Mouse (Mus musculus): Measurements from ENCODE around the gene Pdzd7. TPM values are rescaled to one million over a fixed set of nuclear protein-coding genes. Genes with fewer than 3 reads are reported as not detected.

Gene Pdzd7
- total RNA-seq, 2 experiments from 2014 or later, result 9.8 to 10.9 TPM

DNA sequence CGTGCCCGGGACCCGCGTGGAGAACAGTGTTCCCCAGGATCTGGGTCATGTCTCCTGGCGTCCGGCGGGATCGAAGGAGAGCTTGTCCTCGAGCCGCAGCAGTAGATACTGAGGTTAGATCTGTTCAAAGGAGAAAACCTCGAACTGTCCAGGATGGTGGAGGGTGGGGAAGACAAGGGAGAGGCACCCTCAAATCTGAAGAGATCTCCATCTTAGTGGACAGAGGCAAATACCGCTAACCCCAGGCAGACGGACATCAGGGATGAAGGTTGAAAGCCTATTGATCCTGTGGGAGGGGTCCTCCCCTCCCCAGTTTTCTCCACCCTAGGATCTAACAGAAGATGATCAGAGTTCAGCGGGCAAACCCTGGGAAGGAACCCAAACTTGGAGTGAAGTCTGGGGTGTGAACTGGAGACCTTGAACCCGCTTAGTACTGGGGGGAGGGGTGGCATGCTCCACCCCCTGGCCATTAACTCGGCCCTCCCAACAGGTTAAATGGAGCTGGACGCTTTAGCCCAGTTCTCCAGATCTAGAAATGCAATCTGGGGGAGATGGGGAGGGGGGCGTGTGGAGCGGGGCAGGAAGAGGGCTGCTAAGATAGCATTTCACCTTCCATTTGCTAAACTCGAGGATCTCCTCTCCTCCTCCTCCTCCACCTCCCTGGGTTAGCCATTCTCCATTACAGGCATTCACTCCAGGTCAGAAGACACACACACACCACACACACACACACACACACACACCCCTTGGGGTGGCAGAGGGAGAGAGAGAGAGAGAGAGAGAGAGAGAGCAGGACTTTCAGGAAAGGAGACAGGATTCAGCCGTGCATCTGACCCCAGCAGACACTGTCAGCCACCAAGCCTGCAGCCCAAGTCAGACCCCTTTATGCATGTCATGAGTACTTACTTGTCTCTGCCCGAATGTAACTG, 55.7 kb downstream of the Pdzd7 start:
- intact Hi-C loops (cut with DNase I; ENCODE audit: low total_unique reads), result no loop called here
- DNase-seq, result no peak

DNA sequence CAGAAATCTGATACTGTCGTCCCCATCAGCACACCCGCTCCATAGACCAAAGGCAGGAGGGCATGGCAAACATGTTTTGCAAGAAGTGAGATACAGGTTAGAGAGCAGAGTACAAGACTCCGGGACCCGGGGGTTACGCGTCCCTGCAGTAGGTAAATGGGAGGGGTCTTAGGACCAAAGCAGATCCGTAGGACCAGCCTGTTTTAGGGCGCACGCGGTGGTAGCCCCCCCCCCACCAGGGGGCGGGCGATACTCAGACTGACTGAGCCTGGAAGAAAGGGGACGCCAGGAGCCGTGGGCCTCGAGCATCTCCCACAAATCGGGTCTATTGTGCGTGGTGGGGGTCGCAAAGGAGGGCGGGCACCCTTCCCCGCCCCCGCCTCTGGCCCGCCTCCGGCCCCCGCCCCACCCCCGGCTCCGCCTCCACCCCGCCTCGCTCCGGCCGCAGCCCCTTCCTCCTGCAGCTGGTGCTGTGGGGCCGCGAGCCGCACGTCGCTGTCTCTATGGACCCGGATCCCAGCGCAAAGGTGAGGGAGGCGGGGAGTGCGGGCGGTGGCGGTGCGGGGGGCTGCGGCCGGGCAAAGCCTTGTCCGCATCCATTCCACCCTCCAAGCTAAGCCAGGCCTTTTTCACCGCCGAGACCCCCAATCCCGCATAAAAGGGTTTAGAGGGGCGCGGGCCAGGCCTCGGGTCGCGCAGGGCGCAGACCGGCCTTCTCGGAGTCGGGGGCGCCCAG, 56.5 kb downstream of the Pdzd7 start, which contains the start of gene Sema4g:
Gene Sema4g (plus strand): TSS at position 271 of the 736 bp plus-strand sequence.
- intact Hi-C loops (cut with DNase I; ENCODE audit: low total_unique reads), result no loop called here
- DNase-seq, result no peak

DNA sequence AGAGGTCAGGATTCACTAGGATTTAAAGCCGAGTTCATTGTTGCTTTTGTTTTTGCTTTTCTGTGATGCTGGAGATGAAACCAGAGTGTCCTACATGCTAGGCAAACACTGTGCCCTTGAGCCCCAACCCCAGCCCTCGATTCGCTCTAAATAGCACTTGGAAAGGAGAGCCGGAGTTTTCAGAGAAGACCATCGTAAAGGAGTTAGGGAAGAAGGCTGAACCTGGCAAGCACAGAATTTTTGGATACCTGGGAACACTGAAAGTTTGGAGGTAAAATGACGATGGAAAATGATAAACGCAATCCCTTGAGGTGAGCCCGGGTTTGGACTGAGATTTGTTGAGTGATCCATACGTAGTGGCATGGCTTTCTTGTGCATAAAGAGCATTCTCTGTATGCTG, 57.2 kb downstream of the Pdzd7 start:
- DNase-seq, result no peak
- intact Hi-C loops (cut with DNase I; ENCODE audit: low total_unique reads), result no loop called here

DNA sequence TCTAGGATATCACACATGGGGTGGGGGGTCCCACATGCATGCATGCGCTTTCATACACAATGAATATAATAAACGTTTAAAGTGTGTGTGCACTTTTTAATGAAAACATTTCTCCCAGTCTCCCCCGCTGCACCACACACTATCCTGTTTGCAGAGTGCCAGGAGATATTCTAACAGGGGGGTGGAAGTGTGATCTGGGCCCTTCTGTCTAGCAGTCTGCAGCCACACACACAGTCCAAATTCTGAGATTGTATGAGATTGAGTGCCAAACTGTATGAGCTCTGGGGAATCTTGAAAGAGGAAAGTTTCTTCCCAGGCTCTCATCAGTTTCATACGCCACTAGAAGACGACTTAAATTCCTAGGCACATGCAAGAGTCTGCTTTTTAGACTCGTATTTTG, 57.7 kb downstream of the Pdzd7 start:
- no peak for DNase-seq
- intact Hi-C loops (cut with DNase I; ENCODE audit: low total_unique reads), result no loop called here

DNA sequence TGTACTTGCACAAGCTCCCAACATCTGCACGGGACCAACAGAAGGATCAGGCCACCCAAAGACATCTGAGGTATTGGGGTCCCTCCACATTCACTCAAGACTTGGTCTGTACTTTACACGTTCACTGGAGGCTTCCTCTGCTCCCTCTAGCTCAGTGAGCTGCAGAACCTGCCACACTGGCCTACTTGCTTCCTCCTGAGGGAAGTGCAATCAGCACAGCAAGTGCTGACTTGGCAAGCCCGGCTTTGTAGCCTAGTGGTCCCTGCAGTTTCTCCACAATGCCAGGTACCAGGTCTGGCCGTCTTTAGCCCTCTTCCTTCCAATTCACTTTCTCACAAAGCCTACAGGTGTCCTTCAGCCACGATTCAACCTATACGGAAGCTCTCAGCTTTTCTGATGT, 58.5 kb downstream of the Pdzd7 start:
- no peak for DNase-seq
- intact Hi-C loops (cut with DNase I; ENCODE audit: low total_unique reads), result no loop called here

DNA sequence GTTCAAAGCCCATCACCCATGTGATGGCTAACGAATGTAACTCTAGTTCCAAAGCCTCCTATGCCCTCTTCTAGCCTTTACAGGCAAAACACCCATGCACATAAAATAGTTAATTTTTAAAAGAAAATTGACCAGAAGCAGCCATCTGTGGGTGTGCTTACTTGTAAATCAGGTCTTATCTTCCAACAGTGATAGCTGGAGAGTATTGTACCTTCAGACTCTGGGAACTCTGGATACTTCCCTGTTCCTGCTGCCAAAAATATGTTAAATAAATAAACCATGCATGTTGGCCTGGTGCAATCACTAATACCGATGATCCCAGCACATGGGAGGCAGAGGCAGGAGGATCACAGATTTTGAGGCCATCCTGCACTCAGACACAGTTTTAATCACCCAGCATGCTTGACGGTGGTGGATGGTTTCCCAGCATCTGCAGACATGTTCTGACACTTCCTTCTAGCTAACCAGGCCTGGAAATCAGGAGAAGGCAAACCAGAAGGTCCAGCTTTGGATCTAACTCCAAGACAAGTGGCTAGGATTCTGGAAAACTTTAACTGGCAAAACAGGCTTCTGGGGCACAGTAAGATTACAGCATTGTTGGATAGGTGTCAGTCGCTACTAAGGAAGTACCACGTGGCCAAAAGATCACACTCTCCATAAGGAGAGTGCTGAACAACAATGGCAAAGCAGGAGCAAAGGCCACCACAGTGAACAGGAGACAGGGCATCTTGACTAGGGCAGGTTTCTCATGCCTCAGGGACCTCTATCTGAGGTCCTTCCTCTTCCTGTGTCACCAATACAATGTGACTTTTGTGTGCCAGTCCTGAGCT, 60.1 kb downstream of the Pdzd7 start:
- intact Hi-C loops (cut with DNase I; ENCODE audit: low total_unique reads), result no loop called here
- no peak for DNase-seq

DNA sequence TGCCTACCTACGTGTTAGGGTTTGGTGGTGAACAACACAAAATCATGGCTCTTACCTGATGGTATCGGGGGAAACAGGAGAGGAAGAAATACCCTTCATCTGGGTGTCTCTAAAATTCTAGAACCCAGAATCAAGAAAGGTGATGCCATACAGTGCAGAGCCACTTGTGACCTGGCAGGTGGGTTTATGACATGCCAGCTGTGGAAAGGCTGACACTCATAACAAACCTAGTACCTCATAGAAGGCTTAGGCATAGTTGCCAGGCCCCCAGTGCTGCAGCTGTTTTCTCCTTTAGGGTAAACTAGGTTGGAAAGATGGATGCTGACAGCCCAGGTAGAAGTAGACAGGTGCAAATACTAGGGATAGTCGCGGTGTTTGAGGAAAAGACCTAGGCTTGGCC, 61.1 kb downstream of the Pdzd7 start:
- intact Hi-C loops (cut with DNase I; ENCODE audit: low total_unique reads), result no loop called here
- no peak for DNase-seq

DNA sequence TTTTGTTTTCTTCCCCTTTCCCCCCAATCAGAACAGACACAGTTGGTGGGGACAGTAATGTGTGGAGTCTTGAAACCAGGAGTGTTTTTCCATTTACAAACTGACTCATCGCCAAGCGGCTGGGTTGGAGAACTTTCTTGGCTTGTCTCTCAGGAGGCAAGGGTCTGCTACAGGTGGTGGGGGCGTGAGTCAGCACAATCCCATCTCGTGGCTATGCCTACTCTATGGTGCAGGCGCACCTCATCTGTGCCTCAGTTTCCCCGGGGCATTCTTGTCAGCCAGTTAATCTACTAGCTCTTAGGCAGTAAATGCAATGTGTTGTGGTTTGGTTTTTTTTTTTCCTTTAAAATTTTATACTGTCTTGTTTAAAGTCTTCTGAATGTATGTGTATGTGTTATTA, 62.2 kb downstream of the Pdzd7 start:
- intact Hi-C loops (cut with DNase I; ENCODE audit: low total_unique reads), result no loop called here
- no peak for DNase-seq

DNA sequence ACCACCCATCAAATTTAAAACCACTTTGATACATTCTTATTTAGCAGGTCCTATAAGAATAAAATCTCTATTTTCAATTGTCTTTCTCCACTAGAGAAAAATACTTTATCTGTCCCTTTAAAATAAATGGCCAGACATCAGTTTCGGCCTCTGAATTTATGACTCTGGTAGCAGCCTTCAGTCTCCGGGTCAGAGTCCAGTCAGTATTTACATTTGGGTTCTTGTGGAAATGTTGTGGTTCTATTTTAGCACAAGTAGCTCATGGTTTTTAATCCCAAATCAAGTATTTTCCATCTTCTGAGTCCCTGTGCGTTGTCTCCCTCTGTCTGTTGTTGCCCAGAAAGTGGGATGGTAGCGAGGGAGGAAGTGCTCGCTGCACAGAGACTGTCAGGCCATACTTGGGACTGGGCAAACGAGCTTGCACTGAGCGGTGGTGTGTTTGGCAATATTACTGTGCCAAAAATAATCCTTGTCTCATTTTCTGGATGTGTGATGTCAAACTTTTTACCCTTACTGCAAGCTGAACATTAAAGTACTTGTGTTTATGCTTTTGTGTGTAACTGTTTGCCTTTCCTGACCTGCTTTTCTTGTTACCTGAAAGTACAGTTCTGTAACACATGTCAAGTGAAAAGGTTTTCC, 62.9 kb downstream of the Pdzd7 start:
- no peak for DNase-seq
- intact Hi-C loops (cut with DNase I; ENCODE audit: low total_unique reads), result no loop called here

DNA sequence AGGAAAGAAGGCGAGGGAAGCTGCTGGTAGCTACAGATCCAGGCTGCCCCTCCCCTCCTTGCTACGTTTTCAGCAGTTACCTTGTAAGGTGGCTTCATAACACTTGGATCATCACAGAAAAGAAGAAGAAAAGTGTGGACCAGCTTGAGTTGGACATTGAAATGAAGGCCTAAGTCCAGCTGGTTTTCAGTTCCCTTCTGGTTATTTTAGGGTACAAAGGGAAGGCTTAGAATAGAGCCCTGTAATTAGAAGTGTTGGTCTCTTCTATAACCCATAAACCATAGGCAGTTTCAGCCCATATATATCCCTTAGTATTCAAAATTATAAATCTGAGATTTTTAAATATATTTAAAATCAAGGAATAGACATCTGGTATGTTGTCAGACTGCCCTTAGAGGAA, 64.7 kb downstream of the Pdzd7 start:
- intact Hi-C loops (cut with DNase I; ENCODE audit: low total_unique reads), result no loop called here
- no peak for DNase-seq

DNA sequence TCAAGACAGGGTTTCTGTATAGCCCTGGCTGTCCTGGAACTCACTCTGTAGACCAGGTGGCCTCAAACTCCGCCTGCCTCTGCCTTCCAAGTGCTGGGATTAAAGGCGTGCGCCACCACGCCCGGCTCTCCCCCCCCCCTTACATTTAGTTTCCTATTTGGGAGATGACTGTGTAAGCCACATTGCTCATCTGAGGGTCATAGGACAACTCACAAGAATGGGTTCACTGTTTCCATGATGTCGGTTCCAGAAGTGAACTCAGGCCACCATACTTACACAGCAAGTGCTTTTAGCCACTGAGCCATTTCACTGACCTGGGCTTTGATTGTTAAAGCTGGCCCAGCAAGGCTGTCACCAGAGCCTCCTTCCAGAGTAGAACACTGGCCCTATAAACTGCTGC, 68.4 kb downstream of the Pdzd7 start:
- intact Hi-C loops (cut with DNase I; ENCODE audit: low total_unique reads), result no loop called here
- no peak for DNase-seq

Other genes starting within 250 kb of the Pdzd7 start
- gene Slf2, start 114.6 kb downstream of the Pdzd7 start, total RNA-seq (2021), result 10 to 100 TPM; 13.5 to 15.9 TPM
- gene Sema4g, start 56.6 kb downstream of the Pdzd7 start, total RNA-seq (2021), result 1 to 10 TPM in 1 of 2 experiments, under 1 TPM in 1; 0.73 to 1.3 TPM
- 10 to 100 TPM; 14.5 to 15.9 TPM for gene Twnk, start 40.1 kb downstream of the Pdzd7 start, total RNA-seq (2021)
- gene Mrpl43, start 39.3 kb downstream of the Pdzd7 start, total RNA-seq (2021), result 10 to 100 TPM; 32.9 to 35.4 TPM
- 10 to 100 TPM; 26.8 to 29.0 TPM for gene Lzts2, start 31.3 kb downstream of the Pdzd7 start, total RNA-seq (2021)
- 10 to 100 TPM; 21.3 to 22.1 TPM for gene Sfxn3, start 1.8 kb upstream of the Pdzd7 start, total RNA-seq (2021)
- 1 to 10 TPM; 7.3 to 9.5 TPM for gene Kazald1, start 29.5 kb upstream of the Pdzd7 start, total RNA-seq (2021)
- not detected for gene Tlx1, start 105.0 kb upstream of the Pdzd7 start, total RNA-seq (2021)
- gene Lbx1, start 190.1 kb upstream of the Pdzd7 start, total RNA-seq (2021), result 10 to 100 TPM; 32.2 to 38.1 TPM